12 mouse cellular contexts compared by ENCODE assay signal in the genomic region with DNA sequence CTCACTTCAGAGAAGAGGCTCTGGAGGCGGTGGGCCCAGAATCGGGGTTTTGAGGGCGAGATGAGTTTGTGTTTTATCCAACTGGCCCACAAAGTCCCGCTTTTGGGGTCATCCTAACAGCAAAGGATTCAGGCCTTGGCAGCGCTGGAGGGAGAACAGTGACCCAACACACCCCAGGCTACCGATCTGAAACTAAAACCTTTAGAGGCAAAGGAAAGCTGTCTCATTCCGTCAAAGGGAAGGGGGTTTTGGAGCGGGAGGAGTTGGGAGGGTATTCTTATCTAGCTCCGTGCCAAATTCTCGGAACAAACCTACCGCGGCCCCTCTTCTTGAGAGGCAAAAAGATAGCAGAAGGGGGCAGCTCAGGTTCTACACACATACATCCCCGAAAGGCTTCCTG.
DNase-seq lines count a peak whose midpoint lies in the region; ATAC-seq and TF ChIP-seq lines count a peak whose summit lies in the region.
"Had no signal": no experiment of that assay in that cellular context is flagged by ENCODE, and none has a peak within 500 bp of the region (broad histone marks: within the 10 kb centered on the region; RNA-seq: fewer than 3 reads in every experiment).

No protein-coding gene starts in this region.

- H3K9me3 ChIP-seq in heart, embryonic 12.5 days (replicated peaks): no peaks in the 10 kb centered on the region
- H3K9me3 ChIP-seq in embryonic facial prominence, embryonic 12.5 days: no peaks in the 10 kb centered on the region
- H3K9me3 ChIP-seq in hindbrain, embryonic 16.5 days (ENCODE audit: control insufficient read depth, low read length): no peaks in the 10 kb centered on the region
- H3K9me3 ChIP-seq in midbrain, embryonic 13.5 days: no peaks in the 10 kb centered on the region

- peak overlapping the region; percentile 65 for H3K4me3 ChIP-seq in heart, embryonic 12.5 days
- H3K4me3 ChIP-seq in embryonic facial prominence, embryonic 12.5 days: peak overlapping the region; percentile 10; the same call in 1 of the 2 replicates
- peak overlapping the region; percentile 75 for H3K4me3 ChIP-seq in hindbrain, embryonic 16.5 days (ENCODE audit: low read length)
- peak overlapping the region; percentile 7 for H3K4me3 ChIP-seq in midbrain, embryonic 13.5 days (replicated peaks)
- no peak overlapping the region for H3K4me3 ChIP-seq in thymus, adult 2 months (ENCODE audit: control insufficient read depth, insufficient read depth, low read length)

- 12% methylated on average over 13 of the region's 13 CpGs for WGBS in heart, embryonic 12.5 days
- 8% methylated on average over 13 of the region's 13 CpGs for WGBS in embryonic facial prominence, embryonic 12.5 days
- 18% methylated on average over 13 of the region's 13 CpGs for WGBS in hindbrain, embryonic 16.5 days
- 9% methylated on average over 13 of the region's 13 CpGs for WGBS in midbrain, embryonic 13.5 days
- WGBS in thymus, adult 2 months: 80% methylated on average over 13 of the region's 13 CpGs

- ATAC-seq in heart, embryonic 12.5 days (ENCODE audit: insufficient number of reproducible peaks, low FRiP score): no peak
- no peak for ATAC-seq in embryonic facial prominence, embryonic 12.5 days (ENCODE audit: insufficient number of reproducible peaks, insufficient read depth, low FRiP score, low TSS enrichment)
- no peak for ATAC-seq in hindbrain, embryonic 16.5 days
- ATAC-seq in midbrain, embryonic 13.5 days: no peak
- no peak for ATAC-seq in inflammation-experienced regulatory T-cells, adult 6 months
- ATAC-seq: activated CD4-positive, CD25-positive, alpha-beta regulatory T cell, adult 4 months; CD4-positive, CD25-positive, alpha-beta regulatory T cell, adult 4 months had no signal

- H3K36me3 ChIP-seq in heart, embryonic 12.5 days: no peaks in the 10 kb centered on the region
- no peaks in the 10 kb centered on the region for H3K36me3 ChIP-seq in embryonic facial prominence, embryonic 12.5 days
- no peaks in the 10 kb centered on the region for H3K36me3 ChIP-seq in hindbrain, embryonic 16.5 days (ENCODE audit: control insufficient read depth, insufficient read depth, low read length)
- no peaks in the 10 kb centered on the region for H3K36me3 ChIP-seq in midbrain, embryonic 13.5 days
- H3K36me3 ChIP-seq in thymus, adult 2 months (ENCODE audit: control insufficient read depth, insufficient read depth, low read length): no peaks in the 10 kb centered on the region

- peaks cover 23% of the 10 kb centered on the region for H3K4me1 ChIP-seq in heart, embryonic 12.5 days (replicated peaks)
- H3K4me1 ChIP-seq in embryonic facial prominence, embryonic 12.5 days: peaks cover 17% of the 10 kb centered on the region; the same call in 1 of the 2 replicates
- peaks cover 15% of the 10 kb centered on the region for H3K4me1 ChIP-seq in hindbrain, embryonic 16.5 days (ENCODE audit: control insufficient read depth, insufficient read depth, low read depth, low read length)
- peaks cover 66% of the 10 kb centered on the region for H3K4me1 ChIP-seq in midbrain, embryonic 13.5 days (replicated peaks)
- H3K4me1 ChIP-seq in thymus, adult 2 months (replicated peaks; ENCODE audit: control insufficient read depth, insufficient read depth, low read length): no peaks in the 10 kb centered on the region

- DNase-seq in heart, postnatal 36 days: no peak
- DNase-seq in thymus, adult 2 months: no peak
- DNase-seq in layer of hippocampus, postnatal 14 days (ENCODE audit: low spot score in 2 of 2): no peak
- DNase-seq: cerebellum, adult 11 months; right cerebral cortex, postnatal 25 days had no signal

- no peak overlapping the region for H3K27ac ChIP-seq in heart, embryonic 12.5 days (ENCODE audit: poor library complexity, severe bottlenecking)
- H3K27ac ChIP-seq in embryonic facial prominence, embryonic 12.5 days: no peak overlapping the region
- H3K27ac ChIP-seq in hindbrain, embryonic 16.5 days (ENCODE audit: low read depth, low read length): no peak overlapping the region
- no peak overlapping the region for H3K27ac ChIP-seq in midbrain, embryonic 13.5 days
- no peak overlapping the region for H3K27ac ChIP-seq in thymus, adult 2 months (ENCODE audit: control insufficient read depth, insufficient read depth, low read length)

- H3K4me2 ChIP-seq in heart, embryonic 12.5 days: peak overlapping the region; percentile 100
- peak overlapping the region; percentile 99 for H3K4me2 ChIP-seq in embryonic facial prominence, embryonic 12.5 days (replicated peaks)
- peak overlapping the region; percentile 98 for H3K4me2 ChIP-seq in hindbrain, embryonic 16.5 days (ENCODE audit: low read length)
- peak overlapping the region; percentile 99 for H3K4me2 ChIP-seq in midbrain, embryonic 13.5 days (replicated peaks)

- TF ChIP-seq POLR2A in thymus, adult 2 months (IDR thresholded peaks at IDR 0.05; ENCODE audit: control insufficient read depth, extremely low read depth, insufficient read depth, low read length, poor library complexity): no peak

- no peak for TF ChIP-seq CTCF in thymus, adult 2 months (IDR thresholded peaks at IDR 0.05; ENCODE audit: borderline replicate concordance, control insufficient read depth, extremely low read depth, insufficient read depth, low read length, poor library complexity)

- H3K9ac ChIP-seq in heart, embryonic 12.5 days: no peak overlapping the region
- no peak overlapping the region for H3K9ac ChIP-seq in embryonic facial prominence, embryonic 12.5 days
- H3K9ac ChIP-seq in hindbrain, embryonic 16.5 days (ENCODE audit: low read depth, low read length): no peak overlapping the region
- no peak overlapping the region for H3K9ac ChIP-seq in midbrain, embryonic 13.5 days (replicated peaks)

- H3K27me3 ChIP-seq in heart, embryonic 12.5 days (replicated peaks): peaks cover 19% of the 10 kb centered on the region
- H3K27me3 ChIP-seq in embryonic facial prominence, embryonic 12.5 days: peaks cover 45% of the 10 kb centered on the region
- peaks cover 3% of the 10 kb centered on the region for H3K27me3 ChIP-seq in hindbrain, embryonic 16.5 days (replicated peaks; ENCODE audit: control insufficient read depth, insufficient read depth, low read length)
- peaks cover 44% of the 10 kb centered on the region for H3K27me3 ChIP-seq in midbrain, embryonic 13.5 days
- H3K27me3 ChIP-seq in thymus, adult 2 months (ENCODE audit: control insufficient read depth, insufficient read depth, low read length): peaks cover 9% of the 10 kb centered on the region

- intact Hi-C loops in heart, postnatal 36 days (cut with DNase I): loop anchor here (2.0 to 5.0 kb wide), 4 partner anchors 133 to 283 kb away; partner anchors contain the start of genes 3110001I22Rik, Bfar and Pla2g10
